Mouse (Mus musculus): ENCODE results near the gene Kif2c.

DNA sequence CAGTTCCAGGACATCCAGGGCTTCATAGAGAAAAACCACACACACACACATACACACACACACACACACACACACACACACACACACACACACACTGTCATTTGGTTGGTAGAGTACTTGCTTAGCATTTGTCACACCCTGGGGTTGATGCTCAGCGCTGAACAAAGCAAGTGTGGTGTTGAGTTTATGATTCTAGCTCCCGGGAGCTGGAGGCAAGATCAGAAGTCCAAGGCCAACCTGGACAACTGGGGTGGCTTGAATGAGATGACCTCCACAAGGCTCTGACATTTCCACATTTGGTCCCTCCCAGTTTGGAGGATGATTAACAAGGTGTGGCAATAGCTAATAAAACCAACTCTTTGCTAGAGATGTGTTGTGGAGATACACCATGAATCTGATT, 48.8 kb upstream of the Kif2c start:
- TF ChIP-seq CTCF (IDR thresholded peaks at IDR 0.05; ENCODE audit: borderline replicate concordance, insufficient read depth, low read depth, low read length) (no peak), POLR2A (IDR thresholded peaks at IDR 0.05; ENCODE audit: borderline replicate concordance, insufficient read depth, low read length) (no peak)

Measured in cerebellum, adult 2 months (tissue).